Mouse (Mus musculus): ENCODE results near the gene Nme3.

Nme3 gene

DNA sequence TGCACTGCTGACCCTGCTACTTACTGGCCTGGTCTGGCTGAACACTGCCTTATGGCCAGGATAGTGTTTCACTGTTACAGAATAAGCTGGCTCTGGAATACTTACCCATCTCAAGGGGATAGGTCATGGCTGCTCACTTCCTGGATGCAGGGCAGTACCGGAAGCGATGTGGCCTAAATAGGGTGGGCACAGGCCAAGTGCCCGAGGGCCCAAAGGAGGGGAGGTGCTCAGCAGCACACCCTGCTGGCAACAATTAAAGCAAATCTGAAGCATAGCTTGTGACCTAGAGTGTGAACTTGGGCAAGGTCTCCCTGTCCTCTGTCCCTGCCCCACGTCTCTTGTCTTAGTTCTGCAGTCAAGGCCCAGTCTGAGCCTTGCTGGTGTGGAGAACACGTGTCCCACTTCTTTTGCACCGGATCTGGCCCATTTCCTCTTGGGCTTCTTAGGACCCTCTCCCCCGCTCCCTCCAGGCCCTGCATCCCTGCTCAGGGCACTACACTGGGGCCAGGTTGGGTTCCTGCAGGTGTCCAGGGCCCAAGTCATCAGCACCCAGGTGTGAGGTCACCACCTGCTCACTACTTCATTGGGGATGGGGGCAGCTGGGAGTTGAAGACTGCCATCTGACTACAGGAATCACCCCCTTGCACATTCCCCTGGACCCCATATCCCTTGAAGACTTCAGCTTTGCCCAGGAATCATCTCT, 14.4 kb upstream of the Nme3 start:
- no peak for DNase-seq (ENCODE audit: low spot score)

DNA sequence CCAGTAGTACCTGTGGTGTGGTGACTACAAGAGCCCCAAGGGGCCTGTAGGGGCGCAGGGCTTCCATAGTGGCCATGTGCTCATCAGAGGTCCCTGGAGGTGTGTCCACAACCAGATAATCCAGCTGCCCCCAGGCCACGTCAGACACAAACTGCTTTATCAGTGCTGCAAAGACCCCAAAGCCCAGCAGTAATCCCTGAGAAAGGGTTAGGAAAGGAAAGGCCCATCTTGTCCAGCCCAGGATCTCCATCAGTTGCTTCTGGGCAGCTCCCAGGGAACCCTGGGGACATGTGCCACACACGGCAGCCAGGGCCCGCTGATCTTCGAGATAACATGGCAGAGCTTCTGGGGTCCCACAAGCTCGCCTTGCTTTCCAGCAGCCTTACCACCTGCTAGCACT, 11.9 kb upstream of the Nme3 start:
- no peak for DNase-seq (ENCODE audit: low spot score)

DNA sequence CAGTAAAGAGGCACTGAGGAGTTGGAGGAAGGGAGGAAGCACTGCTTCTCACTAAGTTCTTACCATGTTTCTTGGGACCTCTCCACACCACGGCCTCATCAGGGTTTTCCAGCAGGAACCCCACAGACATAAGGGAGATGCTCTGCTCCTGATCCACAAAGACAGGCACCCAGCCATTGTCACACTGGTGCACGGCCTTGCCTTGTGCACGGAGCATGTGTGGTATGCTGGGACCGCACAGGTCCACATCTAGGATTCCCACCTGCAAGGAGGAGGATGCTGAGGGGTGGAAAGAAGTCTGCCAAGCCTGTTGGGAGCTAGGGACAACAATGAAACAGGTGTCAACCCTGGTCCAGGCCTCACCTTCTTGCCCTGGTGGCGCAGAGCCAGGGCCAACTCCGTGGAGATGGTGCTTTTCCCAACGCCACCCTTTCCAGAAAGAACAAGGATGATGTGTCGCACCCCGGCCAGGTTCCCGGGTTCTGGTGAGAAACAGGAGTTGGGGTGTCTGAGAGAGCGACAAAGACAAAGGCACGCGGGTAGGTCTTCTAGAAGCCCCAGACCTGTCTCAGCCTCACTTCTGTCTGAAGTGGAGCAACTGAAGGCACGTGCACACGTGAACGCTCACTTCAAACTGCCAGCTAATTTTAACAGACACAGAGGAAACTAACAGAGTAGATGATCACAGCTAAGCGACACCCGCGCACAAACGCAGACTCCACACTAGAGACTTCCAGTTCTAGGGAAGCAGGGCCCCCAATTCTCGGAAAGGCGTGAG, 10.8 kb upstream of the Nme3 start:
- DNase-seq (ENCODE audit: low spot score) = no peak

DNA sequence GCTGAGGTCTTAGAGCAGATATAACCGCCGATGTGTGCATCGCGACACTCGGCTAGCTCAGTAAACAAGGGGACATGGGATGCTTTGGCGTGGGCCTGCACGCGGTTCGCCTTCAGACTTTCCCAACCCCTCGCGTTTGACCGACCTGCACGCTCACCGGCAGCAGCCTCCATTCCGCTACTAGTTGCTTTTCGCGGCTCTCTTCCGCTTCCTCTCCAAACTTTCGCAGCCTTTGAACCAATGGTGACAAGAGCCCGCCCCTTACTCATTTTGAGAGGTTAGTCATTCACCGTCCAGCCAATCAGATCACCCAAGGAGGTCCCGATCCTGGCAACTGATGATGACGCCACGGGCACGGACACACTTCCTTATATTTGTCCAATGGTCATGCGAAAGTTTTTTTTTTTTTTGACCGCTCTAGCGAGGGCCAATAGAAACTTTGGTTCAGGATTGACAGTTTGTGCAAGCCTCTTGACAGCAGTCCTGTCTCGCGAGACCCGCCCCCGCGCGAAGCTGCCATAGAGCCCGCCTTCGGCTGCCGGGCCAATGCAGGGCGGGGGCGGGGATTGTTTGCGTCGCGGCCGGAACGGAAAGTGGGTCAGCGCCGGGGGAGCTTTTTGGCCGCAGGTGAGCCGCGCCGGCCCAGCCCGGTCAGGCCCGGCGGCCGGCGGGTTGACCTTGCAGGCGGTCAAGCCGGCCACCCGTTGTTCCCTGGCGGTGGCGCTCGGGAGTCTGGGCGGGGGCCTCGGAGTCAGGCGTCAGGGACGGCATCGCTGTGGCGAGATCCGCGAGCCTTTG, 10.0 kb upstream of the Nme3 start, which contains the start of the genes Nubp2 and Spsb3:
Gene Nubp2 (minus strand): TSS at position 216 of the 798 bp plus-strand sequence.
Gene Spsb3 (plus strand): TSS at position 510 of the 798 bp plus-strand sequence.
- DNase-seq (ENCODE audit: low spot score) = peak; percentile 99

DNA sequence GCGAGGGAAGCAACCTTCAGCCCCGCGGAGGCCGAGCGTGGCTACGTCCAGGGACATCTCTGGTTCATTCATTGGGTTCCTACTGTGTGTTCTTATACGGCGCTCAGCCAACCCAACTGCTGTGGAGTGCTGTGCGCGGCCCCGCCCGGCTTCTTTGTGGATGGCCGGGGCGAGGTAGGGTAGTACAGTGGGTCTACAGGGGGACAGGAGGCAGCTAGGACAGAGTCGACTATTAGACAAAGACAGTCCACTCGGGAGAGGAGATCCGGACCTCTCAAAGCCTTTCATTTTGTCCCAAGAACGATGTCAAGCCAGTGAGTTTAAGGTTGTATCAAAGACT, 9.4 kb upstream of the Nme3 start:
- no peak for DNase-seq (ENCODE audit: low spot score)

DNA sequence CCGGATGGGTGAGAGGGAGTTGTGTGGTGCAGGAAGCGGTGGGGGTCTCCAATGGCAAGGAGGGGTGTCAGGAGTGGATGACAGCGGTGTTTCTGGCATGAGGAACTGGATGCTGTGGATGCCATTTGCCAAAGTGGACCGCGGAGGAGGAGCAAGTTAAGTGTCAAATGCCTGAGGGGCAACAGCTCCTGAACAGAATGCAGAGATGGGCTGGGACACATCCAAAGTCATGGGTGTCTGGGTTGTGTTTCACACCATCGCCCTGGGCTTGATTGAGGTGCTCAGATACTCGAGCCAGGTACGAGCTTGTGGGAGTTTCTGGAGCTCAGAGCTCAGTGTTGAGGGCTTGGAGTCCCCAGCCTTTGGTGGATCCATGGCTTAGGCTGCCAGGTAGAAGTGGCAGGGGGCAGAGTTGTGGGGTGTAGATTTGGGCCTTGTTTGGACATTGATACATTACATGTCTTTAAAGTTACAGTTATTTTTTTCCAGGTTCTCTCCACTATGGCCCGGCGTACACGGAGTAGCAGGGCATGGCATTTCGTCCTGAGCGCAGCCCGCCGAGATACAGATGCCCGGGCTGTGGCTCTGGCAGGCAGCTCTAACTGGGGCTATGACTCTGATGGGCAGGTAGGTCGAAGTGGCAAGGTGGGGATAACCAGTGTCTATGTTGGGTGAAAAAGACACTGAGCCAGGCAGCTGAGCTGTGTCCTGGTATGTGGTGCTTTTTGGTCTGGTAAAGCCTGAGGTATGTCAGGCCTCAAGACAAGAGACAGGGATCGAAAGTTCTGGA, 8.8 kb upstream of the Nme3 start:
- DNase-seq (ENCODE audit: low spot score) = no peak

DNA sequence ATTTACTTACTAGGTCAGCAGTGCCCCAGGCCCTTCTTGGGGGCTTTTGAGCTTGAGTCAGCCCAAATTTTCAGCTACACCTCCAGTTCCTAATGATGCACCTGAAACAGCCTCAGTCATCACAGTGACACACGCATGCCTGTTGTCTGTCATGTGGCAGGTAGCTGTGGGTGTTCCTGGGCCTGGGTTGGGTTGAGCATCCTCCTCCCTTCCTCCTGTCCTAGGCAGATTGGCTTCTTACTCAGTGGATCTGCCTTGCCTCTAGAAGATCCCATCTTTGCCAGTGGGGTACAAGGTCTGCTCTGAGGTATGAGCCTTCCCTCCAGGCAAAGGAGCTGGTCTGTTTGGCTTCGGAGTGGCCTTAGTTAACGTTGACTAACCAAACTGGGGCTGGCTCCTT, 7.4 kb upstream of the Nme3 start:
- no peak for DNase-seq (ENCODE audit: low spot score)

DNA sequence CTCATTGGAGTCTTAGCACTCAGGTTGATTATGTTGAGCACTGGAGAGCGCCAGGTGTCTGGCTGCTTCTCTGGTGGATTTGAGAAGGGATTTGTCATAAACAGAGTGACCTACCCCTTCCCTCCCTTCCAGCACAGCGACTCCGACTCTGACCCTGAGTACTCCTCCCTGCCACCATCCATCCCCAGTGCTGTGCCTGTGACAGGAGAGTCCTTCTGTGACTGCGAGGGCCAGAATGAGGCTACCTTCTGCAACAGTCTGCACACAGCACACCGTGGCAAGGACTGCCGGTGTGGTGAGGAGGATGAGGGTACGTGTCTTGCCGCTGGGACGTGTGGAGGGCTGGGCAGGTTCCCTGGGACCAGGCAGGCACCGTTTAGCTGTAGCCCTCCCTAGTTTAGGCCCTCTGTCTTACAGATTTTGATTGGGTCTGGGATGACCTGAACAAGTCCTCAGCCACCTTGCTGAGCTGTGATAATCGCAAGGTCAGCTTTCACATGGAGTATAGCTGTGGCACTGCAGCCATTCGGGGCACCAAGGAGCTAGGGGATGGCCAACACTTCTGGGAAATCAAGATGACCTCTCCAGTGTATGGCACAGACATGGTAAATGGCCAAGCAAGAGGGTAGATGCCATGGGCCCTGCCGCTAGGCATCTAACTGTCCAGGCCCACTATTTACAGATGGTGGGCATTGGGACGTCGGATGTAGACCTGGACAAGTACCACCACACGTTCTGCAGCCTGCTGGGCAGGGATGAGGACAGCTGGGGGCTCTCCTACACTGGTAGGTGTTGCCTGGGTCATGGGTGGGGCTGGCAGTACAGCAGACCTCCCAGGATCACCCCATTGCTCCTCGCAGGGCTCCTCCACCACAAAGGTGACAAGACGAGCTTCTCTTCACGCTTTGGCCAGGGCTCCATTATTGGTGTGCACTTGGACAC, 5.9 kb upstream of the Nme3 start:
- DNase-seq (ENCODE audit: low spot score) = no peak

DNA sequence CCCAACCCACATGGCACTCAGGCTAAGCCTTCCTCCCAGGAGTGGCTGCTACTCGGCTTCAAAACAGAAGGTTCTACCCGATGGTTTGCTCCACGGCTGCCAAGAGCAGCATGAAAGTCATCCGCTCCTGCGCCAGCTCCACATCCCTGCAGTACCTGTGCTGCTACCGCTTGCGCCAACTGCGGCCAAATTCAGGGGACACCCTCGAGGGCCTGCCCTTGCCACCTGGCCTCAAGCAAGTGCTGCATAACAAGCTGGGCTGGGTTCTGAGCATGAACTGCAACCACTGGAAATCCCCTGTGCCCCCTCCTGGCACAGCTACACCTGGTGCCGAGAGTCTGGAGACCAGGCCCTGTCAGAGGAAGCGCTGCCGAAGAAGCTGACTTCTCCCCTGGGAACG, 5.0 kb upstream of the Nme3 start:
- DNase-seq (ENCODE audit: low spot score) = no peak

DNA sequence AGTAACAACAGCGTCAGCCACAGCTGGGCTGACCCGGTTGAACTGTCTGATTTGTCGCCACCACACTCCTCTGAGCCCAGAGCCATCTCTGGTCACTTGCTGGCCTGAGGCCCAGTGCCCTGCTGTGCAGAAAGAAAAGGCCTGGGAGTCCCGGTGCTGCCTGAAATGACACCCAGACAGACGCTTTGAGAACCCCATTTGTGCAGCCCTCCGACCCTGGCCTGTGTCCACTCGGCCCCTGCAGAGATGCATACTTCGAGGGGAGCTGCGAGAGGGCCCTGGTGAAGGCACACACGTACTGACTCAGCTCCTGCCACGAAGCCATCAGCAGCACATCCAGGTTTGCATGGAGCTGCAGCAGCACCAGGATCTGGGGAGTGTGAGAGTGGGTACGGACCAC, 3.5 kb upstream of the Nme3 start:
- DNase-seq (ENCODE audit: low spot score) = no peak

DNA sequence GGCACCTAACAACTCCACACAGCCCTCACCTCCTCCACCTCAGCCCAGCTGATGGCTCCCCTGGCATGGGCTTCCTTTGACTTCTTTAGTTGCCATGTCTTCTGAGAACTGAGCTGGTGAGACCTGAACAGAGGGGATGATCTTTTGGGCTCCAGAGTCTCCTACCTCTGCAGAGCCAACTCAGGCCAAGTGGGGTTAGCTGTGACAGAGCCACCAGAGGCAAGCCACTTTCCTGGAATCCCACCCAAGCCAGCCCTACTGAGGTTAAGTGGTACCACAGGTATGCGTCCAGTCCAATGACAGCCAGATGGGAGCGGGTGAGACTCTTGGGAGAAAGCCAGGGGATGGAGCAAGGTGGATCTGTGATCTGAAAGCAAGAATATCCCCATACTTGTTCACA, 3.0 kb upstream of the Nme3 start:
- DNase-seq (ENCODE audit: low spot score) = no peak

DNA sequence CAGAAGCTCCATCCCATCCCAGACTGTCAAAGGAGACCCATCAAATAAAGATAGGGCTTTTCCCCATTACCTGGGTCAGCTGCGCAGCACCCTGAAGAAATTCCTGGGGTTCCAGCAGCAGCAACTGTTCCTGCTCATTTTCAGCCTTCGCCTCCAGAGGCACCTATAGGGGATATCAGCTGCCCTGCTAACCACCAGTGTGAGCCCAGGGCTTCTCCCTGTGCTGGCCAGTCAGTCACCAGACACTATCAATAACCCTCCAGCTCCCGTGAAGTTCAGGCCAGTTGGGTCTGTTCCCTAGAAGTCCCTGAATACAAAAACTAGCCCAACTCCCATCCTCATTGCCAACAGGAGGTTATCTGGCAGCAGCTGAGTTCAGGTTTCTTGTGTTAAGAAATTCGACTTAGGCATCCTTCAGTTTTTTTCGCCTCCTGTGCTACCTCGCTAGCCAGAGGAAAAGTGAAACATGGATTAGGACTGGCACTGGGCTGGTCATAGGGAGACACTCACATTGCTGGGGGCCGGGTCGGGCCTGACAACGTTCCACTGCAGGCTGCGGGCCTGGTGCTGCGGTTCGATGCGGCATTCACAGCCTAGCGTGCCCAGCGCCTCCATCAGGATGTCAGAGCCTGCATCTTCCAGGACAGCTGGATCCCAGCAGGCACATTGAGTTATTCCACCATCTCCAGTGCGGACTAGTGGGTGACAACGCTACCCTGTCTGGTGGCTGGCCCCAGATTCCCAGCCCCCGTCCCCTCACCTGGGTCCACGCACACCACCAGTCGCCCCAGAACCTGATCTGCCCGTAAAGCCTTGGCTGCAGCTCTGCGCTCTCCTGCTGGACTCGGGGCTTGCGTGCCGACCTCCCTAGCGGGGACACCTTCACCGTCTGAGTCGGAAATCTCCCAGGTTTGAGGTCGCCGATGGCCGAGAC, 2.0 kb upstream of the Nme3 start:
- no peak for DNase-seq (ENCODE audit: low spot score)

DNA sequence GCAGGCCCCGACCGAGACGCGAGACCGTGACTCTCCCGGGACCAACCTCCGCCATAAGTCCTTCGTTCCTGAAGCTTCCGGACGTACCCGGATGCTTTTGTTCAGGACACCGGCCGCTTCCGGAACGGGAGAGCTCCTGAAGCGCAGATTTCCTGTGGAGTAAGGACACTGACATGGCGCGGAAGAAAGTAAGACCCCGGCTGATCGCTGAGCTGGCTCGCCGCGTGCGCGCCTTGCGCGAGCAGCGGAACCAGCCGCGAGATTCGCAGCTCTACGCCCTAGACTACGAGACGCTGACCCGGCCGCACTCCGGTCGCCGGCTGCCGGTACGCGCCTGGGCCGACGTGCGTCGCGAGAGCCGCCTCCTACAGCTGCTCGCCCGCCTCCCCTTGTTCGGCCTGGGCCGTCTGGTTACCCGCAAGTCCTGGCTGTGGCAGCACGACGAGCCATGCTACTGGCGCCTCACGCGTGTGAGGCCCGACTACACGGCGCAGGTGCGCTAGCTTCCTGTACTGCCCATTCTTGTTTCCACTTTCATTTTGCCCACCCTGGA, 1.2 kb upstream of the Nme3 start, which contains the start of the genes Eme2 and Mrps34:
Gene Eme2 (minus strand): TSS at position 93 of the 553 bp plus-strand sequence.
Gene Mrps34 (plus strand): TSS at position 122 of the 553 bp plus-strand sequence.
- DNase-seq (ENCODE audit: low spot score) = peak; percentile 62

DNA sequence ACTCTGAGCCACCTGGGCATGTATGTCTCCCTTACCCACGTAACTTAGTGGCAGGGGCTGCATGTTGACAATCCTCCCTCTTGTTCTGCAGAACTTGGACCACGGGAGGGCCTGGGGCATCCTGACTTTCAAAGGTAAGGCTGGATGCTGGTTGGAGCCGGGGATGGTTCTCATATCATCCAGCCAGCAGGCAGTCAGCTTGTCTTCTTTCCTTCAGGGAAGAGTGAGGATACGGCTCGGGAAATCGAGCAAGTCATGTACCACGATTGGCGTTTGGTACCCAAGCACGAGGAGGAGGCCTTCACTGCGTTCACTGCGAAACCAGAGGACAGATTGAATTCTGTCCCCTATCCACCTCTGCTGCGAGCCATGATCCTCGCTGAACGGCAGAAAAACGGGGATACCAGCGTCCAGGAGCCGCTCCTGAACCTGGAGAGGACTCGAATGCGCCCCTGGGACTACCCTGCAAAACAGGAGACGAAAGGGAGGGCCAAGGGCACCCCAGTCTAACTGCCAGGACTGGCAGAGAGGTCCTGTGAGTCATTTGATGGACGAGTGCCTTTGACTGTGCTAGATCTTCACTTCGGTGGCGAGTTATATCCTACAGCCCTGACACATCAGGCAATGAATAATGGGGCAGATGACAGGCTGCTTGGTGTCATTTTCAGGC, 594 bp upstream of the Nme3 start:
- peak; percentile 2 for DNase-seq (ENCODE audit: low spot score)

DNA sequence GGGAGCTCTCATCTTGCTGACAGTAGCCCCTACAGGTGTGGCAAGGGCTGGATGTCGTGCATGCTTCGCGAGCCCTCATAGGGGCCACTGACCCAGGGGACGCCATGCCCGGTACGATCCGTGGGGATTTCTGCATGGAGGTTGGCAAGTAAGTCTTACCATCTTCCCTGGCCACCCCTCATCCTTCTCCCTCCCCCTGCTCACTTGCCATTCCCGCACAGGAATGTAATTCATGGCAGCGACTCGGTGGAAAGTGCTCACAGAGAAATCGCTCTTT, 631 bp downstream of the Nme3 start:
- no peak for DNase-seq (ENCODE audit: low spot score)

DNA sequence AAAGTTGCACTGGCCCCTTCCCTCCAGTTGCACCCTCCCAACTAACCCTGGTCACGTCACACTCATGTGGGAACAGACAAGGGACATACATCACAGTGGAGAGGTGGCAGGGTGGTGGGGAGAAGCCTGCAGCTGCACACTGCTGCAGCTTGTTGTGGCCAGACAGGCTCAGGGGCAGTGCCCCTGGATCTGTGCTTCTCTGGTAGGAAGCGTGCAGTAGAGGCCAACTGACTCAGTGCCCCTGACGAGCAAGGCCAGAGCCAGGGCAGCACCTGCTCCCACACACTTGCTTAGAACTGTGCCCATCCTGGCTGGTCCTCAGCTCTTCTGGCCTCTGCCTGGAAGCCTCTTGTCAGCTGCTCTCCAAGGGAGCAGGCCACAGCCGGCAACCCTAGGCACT, 1.3 kb downstream of the Nme3 start:
- no peak for DNase-seq (ENCODE audit: low spot score)

DNA sequence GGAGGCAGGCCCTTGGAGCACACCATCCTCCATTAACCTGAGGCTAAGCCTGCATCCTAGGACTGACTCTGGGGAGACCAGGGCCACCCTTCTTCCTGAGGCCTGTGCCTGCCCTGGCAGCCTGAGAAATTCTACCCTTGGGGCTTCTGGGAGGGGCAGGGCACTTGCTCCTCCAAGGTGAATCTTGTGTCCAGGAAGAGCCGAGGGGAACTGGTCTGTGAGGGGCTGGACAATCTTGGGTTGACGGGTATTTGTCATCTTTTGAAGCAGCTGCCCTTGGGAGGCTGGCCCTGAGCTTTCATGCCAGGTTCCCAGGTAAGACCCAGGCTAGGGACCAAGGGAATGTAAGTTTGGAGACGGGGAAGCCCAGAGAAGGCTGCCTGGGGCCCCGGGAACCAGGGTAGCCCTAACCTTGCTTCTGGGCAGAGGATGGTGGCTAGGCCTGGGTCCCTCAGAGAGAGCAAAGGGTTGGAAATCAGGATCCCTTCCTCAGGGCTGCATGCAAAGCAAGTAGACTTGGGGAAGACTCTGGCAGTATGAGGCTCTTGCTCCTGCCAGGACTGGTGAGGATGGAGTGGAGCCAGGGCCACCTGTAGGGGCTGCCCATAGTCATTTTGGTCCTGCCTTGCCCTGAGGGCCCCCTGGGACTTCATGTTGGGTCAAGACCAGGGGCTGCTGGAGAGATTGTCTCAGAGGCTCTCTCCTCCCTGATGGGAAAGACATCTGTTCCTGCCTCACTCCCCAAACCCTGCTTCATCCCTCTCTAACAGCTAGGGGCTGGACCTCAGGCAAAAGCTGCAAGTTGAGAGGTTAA, 1.9 kb downstream of the Nme3 start:
- DNase-seq (ENCODE audit: low spot score) = peak; percentile 1

DNA sequence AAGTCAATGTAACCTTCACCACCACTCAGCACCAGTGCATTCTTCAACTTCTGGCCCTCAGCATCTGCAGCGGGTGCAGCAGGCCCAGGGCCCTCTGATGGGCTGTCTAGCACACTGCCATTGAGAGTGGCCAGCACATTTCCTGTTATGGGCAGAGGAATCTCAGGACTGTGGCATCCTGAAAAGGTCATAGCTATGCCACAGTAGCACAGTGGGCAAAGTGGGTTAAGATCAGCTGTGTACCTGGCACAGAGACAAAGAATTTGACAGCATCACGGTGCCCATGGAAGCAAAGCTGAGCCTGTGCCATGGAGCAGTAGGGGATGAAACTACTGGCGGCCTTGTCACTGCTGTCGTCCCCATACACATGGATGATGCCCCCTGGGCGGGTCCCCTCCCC, 2.9 kb downstream of the Nme3 start:
- DNase-seq (ENCODE audit: low spot score) = no peak

Data from ovary, adult 18-20 months (tissue).